ENCODE assay signal across 16 mouse cellular contexts in genomic region chr1:118687726-118688125, GRCm38 (mm10). TPM values are rescaled to one million over a fixed set of nuclear protein-coding genes. Genes with fewer than 3 reads are reported as not detected.
"Had no signal": no experiment of that assay in that cellular context is flagged by ENCODE, and none has a peak within 500 bp of the region (broad histone marks: within the 10 kb centered on the region; RNA-seq: fewer than 3 reads in every experiment).

No protein-coding gene starts in this region.

- H3K9ac ChIP-seq: neural tube, embryonic 15.5 days; stomach, embryonic 15.5 days had no signal

- H3K4me3 ChIP-seq: neural tube, embryonic 15.5 days; stomach, embryonic 15.5 days had no signal

- H3K27ac ChIP-seq: neural tube, embryonic 15.5 days; stomach, embryonic 15.5 days; stomach, postnatal 0 days had no signal

- H3K27me3 ChIP-seq: neural tube, embryonic 15.5 days; stomach, embryonic 15.5 days had no signal

- H3K9me3 ChIP-seq: neural tube, embryonic 15.5 days; stomach, embryonic 15.5 days had no signal

- DNase-seq: retina, postnatal 1 day; right cerebral cortex, adult 18-20 months; right cerebral cortex, postnatal 14 days; right cerebral cortex, postnatal 25 days; right cerebral cortex, postnatal 4 days; spleen, adult 18-20 months; thymus, adult 18-20 months; thymus, adult 2 months; thymus, postnatal 14 days; thymus, postnatal 25 days; thymus, postnatal 36 days; thymus, postnatal 4 days had no signal

- H3K4me2 ChIP-seq: neural tube, embryonic 15.5 days; stomach, embryonic 15.5 days had no signal

- H3K36me3 ChIP-seq: neural tube, embryonic 15.5 days; stomach, embryonic 15.5 days had no signal

- H3K4me1 ChIP-seq: neural tube, embryonic 15.5 days; stomach, embryonic 15.5 days had no signal

RNA-seq across cellular contexts. Expression of gene Tfcp2l1, which starts 60.0 kb away (rescaled TPM):
- total RNA-seq: neutrophil, adult 5-6 weeks had no signal
